Mouse (Mus musculus) adipose tissue, adult 10 weeks (tissue): ENCODE measurements around the gene Gmeb2. TPM values are rescaled to one million over a fixed set of nuclear protein-coding genes. Genes with fewer than 3 reads are reported as not detected.

Experiments
- polyA plus RNA-seq: library from polyadenylated mRNA; stranded (reverse); fragments of 350-450 nt; fragmentation: Illumina TruSeq; extraction: RNeasy Lipid Tissue Mini Kit (QIAGEN cat#74804); gene quantifications from one replicate; pipeline ENCODE4 v1.2.3, GENCODE M21; 2014; ENCODE audit warnings: low read depth, low replicate concordance

The Gmeb2 gene
- 11.4 TPM for polyA plus RNA-seq

DNA sequence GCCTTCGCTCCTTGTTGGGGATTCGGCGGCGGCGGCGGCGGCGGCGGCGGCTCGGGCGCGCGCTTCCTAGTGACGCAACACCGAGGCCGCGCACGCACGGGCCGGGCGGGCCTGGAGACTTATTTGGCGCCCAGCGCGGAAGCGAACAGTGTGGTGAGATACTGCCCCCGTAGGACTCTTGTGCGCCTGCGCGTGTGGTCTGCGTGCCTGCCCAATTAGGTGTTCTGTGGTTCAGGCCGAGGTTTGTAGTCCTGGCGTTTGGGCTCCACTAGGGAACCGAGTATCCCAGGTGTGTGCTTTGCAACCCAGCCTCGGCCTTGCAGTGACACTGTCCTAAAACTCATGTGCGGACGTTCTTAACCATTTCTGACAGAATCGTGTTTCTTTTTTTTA lies at the start of gene Gmeb2:
Gmeb2 (minus strand) TSS at position 78 of the 393 bp plus-strand sequence.

DNA sequence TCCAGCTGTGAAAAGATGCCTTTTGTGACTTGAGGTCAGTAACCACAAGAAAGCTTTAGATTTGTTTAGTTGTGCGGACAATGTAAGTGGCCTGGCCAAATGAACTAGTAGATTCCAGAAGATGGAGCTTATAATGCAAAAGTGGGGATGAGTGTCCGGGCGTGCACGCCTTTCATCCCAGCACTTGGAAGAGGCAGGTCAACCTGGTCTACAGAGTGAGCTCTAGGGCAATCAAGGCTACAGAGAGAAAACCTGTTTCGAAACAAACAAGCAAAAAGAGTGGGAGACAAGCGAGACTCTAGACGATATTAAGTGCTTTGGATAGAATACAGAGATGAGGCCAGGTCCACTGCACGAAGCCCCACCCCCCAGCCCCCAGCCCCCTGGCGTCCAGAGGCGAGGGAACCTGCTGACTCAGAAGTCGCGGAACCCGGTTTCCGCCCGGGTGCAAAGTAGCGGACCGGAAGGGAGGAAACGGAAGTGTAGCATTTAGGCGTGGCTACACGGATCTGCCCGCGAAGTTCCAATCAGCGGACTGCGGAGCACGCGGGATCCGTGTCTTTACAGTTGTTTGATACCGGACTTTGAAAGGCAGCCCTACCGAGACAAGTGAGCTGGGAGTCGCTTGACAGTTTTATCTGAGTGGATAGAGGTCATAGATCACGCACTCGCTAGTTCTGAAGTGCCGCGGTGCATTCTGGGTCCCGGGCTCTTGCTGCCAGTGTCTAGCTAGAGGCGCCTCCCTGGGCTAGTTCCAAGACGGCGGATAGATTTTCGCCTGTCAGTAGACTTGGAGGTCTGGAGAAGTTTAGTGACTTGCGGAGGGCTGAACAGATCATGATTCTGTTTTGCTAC lies 31.6 kb upstream of the Gmeb2 start, which contains the start of gene Rtel1:
Rtel1 (plus strand) TSS at position 492 of the 855 bp plus-strand sequence.

DNA sequence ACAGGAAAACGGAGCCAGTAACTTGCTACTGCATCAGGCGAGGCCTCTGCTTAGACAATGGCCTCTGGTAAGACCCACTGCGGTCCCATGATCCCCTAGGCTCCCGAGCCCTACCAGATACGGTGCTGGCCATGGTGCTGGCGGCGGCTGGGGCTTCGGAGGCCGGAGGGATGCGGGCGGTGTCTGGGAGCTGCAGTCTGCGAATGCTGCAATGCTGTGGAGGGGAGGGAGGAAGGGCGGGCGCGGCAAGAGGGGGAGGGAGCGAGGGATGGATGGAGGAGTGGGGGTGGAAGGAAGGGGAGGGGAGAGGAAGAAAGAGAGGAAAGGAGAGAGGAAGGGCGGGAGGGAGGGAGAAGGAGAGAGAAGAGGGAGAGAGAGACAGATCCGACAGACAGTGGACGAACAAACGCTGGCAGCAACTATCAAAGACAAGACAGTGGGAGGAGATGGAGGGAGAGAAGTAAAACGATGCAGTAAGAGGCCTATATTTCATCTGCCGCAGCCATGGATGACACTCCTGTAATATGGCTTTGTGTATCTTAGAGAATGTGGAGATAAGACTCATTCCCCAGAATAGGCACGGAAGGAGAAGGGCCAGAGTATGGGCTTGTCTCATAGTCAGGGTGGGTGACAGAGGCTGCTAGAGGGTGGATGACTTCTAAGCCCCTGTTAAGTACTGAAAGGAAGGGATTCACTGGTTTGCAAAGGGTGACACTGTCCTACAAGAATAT lies 26.4 kb upstream of the Gmeb2 start, which contains the start of gene Stmn3:
Stmn3 (minus strand) TSS at position 421 of the 731 bp plus-strand sequence.

DNA sequence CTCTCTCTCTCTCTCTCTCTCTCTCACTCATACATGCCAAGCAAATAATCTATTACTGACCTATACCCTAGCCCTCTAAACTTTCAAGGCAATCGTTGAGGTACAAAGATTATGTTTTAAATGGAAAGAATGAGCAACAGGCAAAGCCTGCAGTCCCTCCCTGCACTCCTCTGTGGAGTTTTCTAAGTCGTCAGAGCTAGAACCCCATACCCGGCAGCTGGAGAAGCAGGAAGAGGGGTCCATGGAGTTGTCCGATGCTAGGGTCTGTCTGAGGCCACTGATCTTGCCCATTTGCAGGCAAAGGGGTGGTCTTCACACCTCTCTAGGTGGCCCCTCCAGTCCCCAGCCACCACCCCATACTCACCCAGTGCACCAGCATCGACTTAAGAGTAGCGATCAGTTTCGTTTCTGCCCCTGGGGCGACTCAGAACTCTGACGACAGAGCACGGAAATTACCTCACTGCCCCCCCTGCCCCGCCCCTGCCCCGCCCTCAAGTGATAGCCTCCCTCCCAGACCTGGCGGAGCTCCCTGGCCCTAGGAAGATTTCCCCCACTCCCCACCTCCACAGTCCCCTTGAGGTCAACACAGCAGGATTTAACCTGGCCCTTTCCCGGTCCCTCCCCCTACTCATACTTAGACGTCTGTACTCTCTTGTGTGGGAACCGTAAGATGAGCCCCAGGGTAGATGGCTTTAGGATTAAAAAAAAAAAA lies 46.1 kb downstream of the Gmeb2 start, which contains the start of gene Helz2:
Helz2 (minus strand) TSS at position 426 of the 712 bp plus-strand sequence.

DNA sequence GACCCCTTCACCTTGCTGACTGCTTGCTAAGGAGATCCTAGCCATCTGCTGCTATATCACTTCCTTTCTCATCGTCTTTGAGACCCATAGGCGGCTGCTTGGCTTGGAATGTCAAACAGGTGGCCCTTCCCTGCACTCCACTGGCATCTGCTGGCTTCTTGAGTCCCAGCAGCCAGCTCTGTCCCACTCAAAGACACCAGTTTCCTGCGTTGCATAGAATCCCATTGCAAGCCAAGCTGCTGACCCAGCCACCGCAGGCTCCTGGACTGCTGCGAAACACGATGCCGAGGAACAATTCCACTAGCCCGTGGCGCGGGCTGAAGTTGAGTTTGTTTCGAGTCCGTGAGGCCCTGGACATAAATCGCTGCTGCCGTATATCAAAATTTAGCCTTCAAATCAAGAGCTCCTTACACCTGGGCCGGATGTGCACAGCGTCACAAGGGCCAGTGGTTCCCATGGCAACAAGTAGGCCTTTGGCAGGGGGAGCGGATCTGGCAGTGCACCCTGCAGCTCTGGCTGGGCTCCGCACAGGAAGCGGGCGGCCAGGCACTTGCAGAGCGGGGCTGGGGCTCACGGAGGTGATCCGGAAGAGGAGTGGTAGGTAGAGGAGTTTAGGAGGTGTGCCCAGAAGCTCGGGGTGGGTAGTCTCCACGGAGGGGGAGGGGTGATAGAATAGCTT lies 68.2 kb downstream of the Gmeb2 start, which contains the start of gene Fndc11:
Fndc11 (plus strand) TSS at position 476 of the 679 bp plus-strand sequence.

DNA sequence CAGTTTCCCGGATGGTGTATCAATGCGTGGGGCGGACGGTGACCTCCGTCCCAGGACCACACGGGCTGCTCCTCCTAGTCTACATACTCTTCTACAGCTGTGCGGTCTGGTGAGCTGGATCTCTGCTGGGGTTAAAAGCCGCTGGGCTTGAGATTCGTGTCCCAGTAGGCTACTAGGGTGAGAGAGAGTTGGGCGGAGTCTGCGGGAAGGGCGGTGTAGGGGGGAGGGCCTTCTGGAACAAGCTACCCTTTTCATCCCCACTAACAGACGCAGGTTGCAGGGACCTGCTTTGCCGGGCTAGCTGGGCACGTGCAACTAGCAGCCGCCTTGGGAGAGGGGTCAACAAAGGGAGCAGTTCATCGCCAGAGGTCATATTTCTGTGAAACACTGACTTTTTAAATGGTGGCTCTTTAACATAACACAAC lies 74.8 kb downstream of the Gmeb2 start, which contains the start of gene Srms:
Srms (minus strand) TSS at position 165 of the 425 bp plus-strand sequence.

DNA sequence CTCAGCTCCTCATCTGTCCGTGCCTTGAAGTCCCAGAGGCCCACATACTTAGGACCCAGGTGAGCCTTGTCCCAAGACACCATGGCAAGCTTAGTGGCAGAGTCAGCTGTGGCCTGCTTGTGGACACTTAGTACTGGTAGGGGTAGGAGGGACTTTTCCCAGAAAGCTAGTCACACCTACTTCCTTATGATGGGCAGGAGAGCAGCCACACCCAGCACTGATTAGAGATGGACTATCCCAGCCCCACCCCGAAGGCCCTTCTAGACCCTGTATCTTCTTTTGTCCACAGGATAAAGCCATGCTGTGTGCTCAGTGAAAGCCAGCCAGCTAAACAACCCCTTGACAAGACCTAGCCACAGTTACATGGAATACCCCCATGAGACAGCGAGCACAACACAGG lies 85.4 kb downstream of the Gmeb2 start, which contains the start of gene Ptk6:
Ptk6 (minus strand) TSS at position 368 of the 400 bp plus-strand sequence.

Other genes with a start within 250 kb of the Gmeb2 start
- gene Chrna4, start 244.5 kb downstream of the Gmeb2 start, polyA plus RNA-seq: not detected
- gene Kcnq2, start 152.7 kb downstream of the Gmeb2 start, polyA plus RNA-seq: 0.16 TPM
- not detected for gene Eef1a2, start 131.0 kb downstream of the Gmeb2 start, polyA plus RNA-seq
- gene Ppdpf, start 100.8 kb downstream of the Gmeb2 start, polyA plus RNA-seq: 69.1 TPM
- not detected for gene Ptk6, start 85.2 kb downstream of the Gmeb2 start, polyA plus RNA-seq
- gene Srms, start 74.8 kb downstream of the Gmeb2 start, polyA plus RNA-seq: 0.67 TPM
- gene Fndc11, start 68.0 kb downstream of the Gmeb2 start, polyA plus RNA-seq: 3.9 TPM
- 6.7 TPM for gene Helz2, start 46.0 kb downstream of the Gmeb2 start, polyA plus RNA-seq
- gene Stmn3, start 26.5 kb upstream of the Gmeb2 start, polyA plus RNA-seq: not detected
- 31.5 TPM for gene Rtel1, start 31.7 kb upstream of the Gmeb2 start, polyA plus RNA-seq
- gene Zgpat, start 76.9 kb upstream of the Gmeb2 start, polyA plus RNA-seq: 31.6 TPM
- gene Arfrp1, start 77.4 kb upstream of the Gmeb2 start, polyA plus RNA-seq: 46.8 TPM
- gene Lime1, start 92.0 kb upstream of the Gmeb2 start, polyA plus RNA-seq: 22.9 TPM
- gene Zbtb46, start 171.4 kb upstream of the Gmeb2 start, polyA plus RNA-seq: 6.7 TPM
- gene Abhd16b, start 205.2 kb upstream of the Gmeb2 start, polyA plus RNA-seq: 1.0 TPM
- 82.0 TPM for gene Tpd52l2, start 209.1 kb upstream of the Gmeb2 start, polyA plus RNA-seq
- gene Dnajc5, start 232.4 kb upstream of the Gmeb2 start, polyA plus RNA-seq: 60.9 TPM